Mouse (Mus musculus) hindbrain, postnatal 0 days (tissue): Measurements from ENCODE around the gene Pabpn1l. TPM values are rescaled to one million over a fixed set of nuclear protein-coding genes. Genes with fewer than 3 reads are reported as not detected.

Source experiments
- ATAC-seq: fragments of 200-750 bp; cut with Nextera tagmentation; 2 replicates; pipeline ENCODE4 v1.8.0; 2017; ENCODE audit warnings: mild to moderate bottlenecking, moderate TSS enrichment, moderate library complexity
- DNase-seq: peaks from one replicate; pipeline ENCODE4 v3.0.0-alpha.2; 2015; ENCODE audit warnings: low spot score
- H3K27ac ChIP-seq: fragments of 300-500 bp; sonication (generic); 2 replicates; pipeline ENCODE4 v1.5.1; 2014; ENCODE audit warnings: mild to moderate bottlenecking
- H3K27me3 ChIP-seq: fragments of 300-500 bp; sonication (generic); 2 replicates; pipeline ENCODE4 v1.6.1; 2014; ENCODE audit warnings: low read length, mixed read lengths; ENCODE audit not compliant: insufficient read depth
- H3K36me3 ChIP-seq: fragments of 300-500 bp; sonication (generic); 2 replicates; pipeline ENCODE4 v1.6.1; 2014; ENCODE audit warnings: low read length, mixed read lengths; ENCODE audit not compliant: insufficient read depth
- H3K4me1 ChIP-seq: fragments of 300-500 bp; sonication (generic); 2 replicates; pipeline ENCODE4 v1.6.1; 2014; ENCODE audit warnings: antibody characterized with exemption, low read length, mixed read lengths; ENCODE audit not compliant: insufficient read depth
- H3K4me2 ChIP-seq: fragments of 300-500 bp; sonication (generic); 2 replicates; pipeline ENCODE4 v1.6.1; 2014; ENCODE audit warnings: low read depth, mild to moderate bottlenecking, low read length, moderate library complexity, mixed read lengths
- H3K4me3 ChIP-seq: fragments of 300-500 bp; sonication (generic); 2 replicates; pipeline ENCODE4 v1.5.1; 2014; ENCODE audit warnings: low read length
- H3K9ac ChIP-seq: fragments of 300-500 bp; sonication (generic); replicated peaks from 2 replicates; pipeline ENCODE4 v1.6.1; 2014; ENCODE audit warnings: mild to moderate bottlenecking, low read length, moderate library complexity, mixed read lengths
- H3K9me3 ChIP-seq: fragments of 300-500 bp; sonication (generic); 2 replicates; pipeline ENCODE4 v1.6.1; 2016; ENCODE audit warnings: low read length, mixed read lengths
- CTCF ChIP-seq: IDR thresholded peaks from 2 replicates; pipeline ENCODE4 v1.5.1; 2016; ENCODE audit warnings: antibody characterized with exemption, control low read depth, low read depth
- WGBS: fragments of 180-500 bp; shearing (Covaris S2); extraction: QIAGEN DNeasy Blood & Tissue Kit; methylation state at CpG from one replicate; pipeline ENCODE4 v1.1.7; 2014; 5-methylcytosine and 5-hydroxymethylcytosine counted together
- polyA plus RNA-seq: library from polyadenylated mRNA; unstranded; fragments of >200 nt; fragmentation: Nextera tagmentation; extraction: Ambion mirVana; gene quantifications from 2 replicates; pipeline ENCODE4 v1.2.1, GENCODE M21; 2015
- total RNA-seq: library from RNA; depleted of rRNA; stranded (reverse); fragments of >200 nt; gene quantifications from 2 replicates; pipeline ENCODE4 v1.2.3, GENCODE M21; 2014

Gene Pabpn1l
- total and polyA plus RNA-seq, 2 experiments from 2014 or later, result not detected

GRCm38 (mm10) chr8:122660022-122660421 lies 37.5 kb upstream of the Pabpn1l start:
- Histone ChIP-seq H3K9me3 (no peaks in the 10 kb centered on the region), H3K4me3 (no peak overlapping the region), H3K36me3 (0 out of 2 replicates have a peak, but pooled peaks cover 4% of the 10 kb centered on the region), H3K4me2 (no peak overlapping the region), H3K27ac (no peak overlapping the region), H3K4me1 (peaks cover under 1% of the 10 kb centered on the region), H3K27me3 (no peaks in the 10 kb centered on the region), H3K9ac (no peak overlapping the region)
- 75% methylated on average over 2 of the region's 2 CpGs for WGBS
- peak; percentile 59 for TF ChIP-seq CTCF
- no peak for DNase-seq
- no peak for ATAC-seq

GRCm38 (mm10) chr8:122658807-122659160 lies 36.2 kb upstream of the Pabpn1l start:
- H3K4me1 ChIP-seq, result peaks cover 2% of the 10 kb centered on the region; the same call in 1 of the 2 replicates
- DNase-seq (no peak), ATAC-seq (no peak)
- no peak overlapping the region for H3K4me3 ChIP-seq
- no peak overlapping the region for H3K9ac ChIP-seq
- no peak overlapping the region for H3K27ac ChIP-seq
- H3K4me2 ChIP-seq, result no peak overlapping the region
- no peaks in the 10 kb centered on the region for H3K9me3 ChIP-seq
- H3K27me3 ChIP-seq, result no peaks in the 10 kb centered on the region
- TF ChIP-seq CTCF, result no peak
- 0 out of 2 replicates have a peak, but pooled peaks cover 4% of the 10 kb centered on the region for H3K36me3 ChIP-seq
- 78% methylated on average over 9 of the region's 9 CpGs for WGBS

GRCm38 (mm10) chr8:122658149-122658806 lies 35.7 kb upstream of the Pabpn1l start:
- H3K4me3 ChIP-seq, result no peak overlapping the region
- no peaks in the 10 kb centered on the region for H3K27me3 ChIP-seq
- H3K36me3 ChIP-seq, result 0 out of 2 replicates have a peak, but pooled peaks cover 4% of the 10 kb centered on the region
- peaks cover 2% of the 10 kb centered on the region; the same call in 1 of the 2 replicates for H3K4me1 ChIP-seq
- ATAC-seq (no peak), DNase-seq (no peak)
- TF ChIP-seq CTCF, result no peak
- H3K9ac ChIP-seq, result no peak overlapping the region
- no peaks in the 10 kb centered on the region for H3K9me3 ChIP-seq
- no peak overlapping the region for H3K4me2 ChIP-seq
- 74% methylated on average over 10 of the region's 10 CpGs for WGBS
- no peak overlapping the region for H3K27ac ChIP-seq

GRCm38 (mm10) chr8:122656056-122656999 lies 33.8 kb upstream of the Pabpn1l start:
- no peak for ATAC-seq
- Histone ChIP-seq H3K9me3 (no peaks in the 10 kb centered on the region), H3K4me3 (no peak overlapping the region), H3K4me2 (no peak overlapping the region), H3K36me3 (0 out of 2 replicates have a peak, but pooled peaks cover 4% of the 10 kb centered on the region), H3K4me1 (peaks cover 2% of the 10 kb centered on the region), H3K9ac (no peak overlapping the region), H3K27me3 (no peaks in the 10 kb centered on the region), H3K27ac (no peak overlapping the region)
- DNase-seq, result no peak
- TF ChIP-seq CTCF, result no peak
- WGBS, result 76% methylated on average over 13 of the region's 13 CpGs

- peak; percentile 35 for DNase-seq
Observed at GRCm38 (mm10) chr8:122654768-122655167, 32.2 kb upstream of the Pabpn1l start.

GRCm38 (mm10) chr8:122652643-122653042 lies 30.1 kb upstream of the Pabpn1l start:
- ATAC-seq (no peak), DNase-seq (no peak)
- no peak overlapping the region for H3K4me3 ChIP-seq
- 71% methylated on average over 6 of the region's 6 CpGs for WGBS
- no peak overlapping the region for H3K9ac ChIP-seq
- H3K9me3 ChIP-seq, result no peaks in the 10 kb centered on the region
- no peak overlapping the region for H3K4me2 ChIP-seq
- peaks cover 10% of the 10 kb centered on the region for H3K36me3 ChIP-seq
- H3K4me1 ChIP-seq, result peaks cover 2% of the 10 kb centered on the region
- TF ChIP-seq CTCF, result no peak
- no peak overlapping the region for H3K27ac ChIP-seq
- no peaks in the 10 kb centered on the region for H3K27me3 ChIP-seq

More at GRCm38 (mm10) chr8:122654768-122655167, 32.2 kb upstream of the Pabpn1l start:
- 43% methylated on average over 7 of the region's 7 CpGs for WGBS
- Histone ChIP-seq H3K4me3 (no peak overlapping the region), H3K27ac (no peak overlapping the region), H3K4me1 (peaks cover 2% of the 10 kb centered on the region), H3K36me3 (peaks cover 4% of the 10 kb centered on the region; the same call in 1 of the 2 replicates), H3K9ac (no peak overlapping the region), H3K9me3 (no peaks in the 10 kb centered on the region), H3K4me2 (no peak overlapping the region), H3K27me3 (no peaks in the 10 kb centered on the region)
- no peak for ATAC-seq
- TF ChIP-seq CTCF, result no peak
